Mouse (Mus musculus) forebrain, embryonic 10.5 days (tissue): Measurements from ENCODE around the gene Nek10. TPM values are rescaled to one million over a fixed set of nuclear protein-coding genes. Genes with fewer than 3 reads are reported as not detected.

ENCODE experiments used
- polyA plus RNA-seq: library from polyadenylated mRNA; unstranded; fragments of >200 nt; fragmentation: Nextera tagmentation; extraction: Ambion mirVana; gene quantifications from 2 replicates; pipeline ENCODE4 v1.2.1, GENCODE M21; 2016

Gene Nek10
- polyA plus RNA-seq, 1 experiment from 2014 or later: 0.05 TPM

Other genes with a start within 250 kb of the Nek10 start
- gene Slc4a7, start 101.1 kb upstream of the Nek10 start, polyA plus RNA-seq: 34.5 and 36.5 TPM in 2 replicates